Mouse (Mus musculus) brain, embryonic 14.5 days (tissue): ENCODE results near the gene Map1lc3a.

Source experiments
- CTCF ChIP-seq: fragments of 200-500 bp; IDR thresholded peaks from 2 replicates; pipeline ENCODE4 v1.5.1; 2012; ENCODE audit warnings: inconsistent platforms, mild to moderate bottlenecking, moderate library complexity, borderline replicate concordance; ENCODE audit not compliant: insufficient read depth, insufficient read length; ENCODE audit errors: extremely low read depth
- POLR2A ChIP-seq: fragments of 200-500 bp; IDR thresholded peaks from 2 replicates; pipeline ENCODE4 v1.6.1; 2012; ENCODE audit warnings: mild to moderate bottlenecking, inconsistent platforms, borderline replicate concordance; ENCODE audit not compliant: poor library complexity, insufficient read depth, insufficient read length, severe bottlenecking; ENCODE audit errors: extremely low read depth

GRCm38 (mm10) chr2:155235746-155236361, 40.2 kb upstream of the Map1lc3a start:
- TF ChIP-seq POLR2A (no peak), CTCF (no peak)
